Mouse (Mus musculus) stomach, postnatal 0 days (tissue): ENCODE data around the gene Zfp870.

Experiments
- CTCF ChIP-seq: IDR thresholded peaks from 2 replicates; pipeline ENCODE4 v1.5.1; 2016; ENCODE audit warnings: antibody characterized with exemption, low read depth, mild to moderate bottlenecking, moderate library complexity
- EP300 ChIP-seq: optimal IDR thresholded peaks from 2 replicates; pipeline ENCODE3; 2016; ENCODE audit warnings: antibody characterized with exemption

- TF ChIP-seq CTCF: no peak
- TF ChIP-seq EP300: no peak
Measured at GRCm38 (mm10) chr17:32901751-32902525, 10.5 kb upstream of the Zfp870 start.
